Mouse (Mus musculus): ENCODE results near the gene Snap47. TPM values are rescaled to one million over a fixed set of nuclear protein-coding genes. Genes with fewer than 3 reads are reported as not detected.
"Not testable (repeated sequence)": the region's sequence is repeated elsewhere in the genome, so short reads cannot be mapped to it uniquely, and the experiment has no call there.

Gene Snap47
- polyA plus RNA-seq, 1 experiment from 2014 or later, result 695 TPM

- H3K9ac ChIP-seq (replicated peaks; ENCODE audit: low read depth, low read length), result no peak overlapping the region
- no peak overlapping the region for H3K4me2 ChIP-seq (ENCODE audit: low read depth, low read length)
- no peak for ATAC-seq (ENCODE audit: low read depth)
- no peak overlapping the region for H3K27ac ChIP-seq (ENCODE audit: low read depth, low read length)
- no peaks in the 10 kb centered on the region for H3K27me3 ChIP-seq (ENCODE audit: control insufficient read depth, insufficient read depth, low read length)
- WGBS, result 69% methylated on average over 4 of the region's 4 CpGs
- no peaks in the 10 kb centered on the region for H3K4me1 ChIP-seq (ENCODE audit: control insufficient read depth, insufficient read depth, low read length)
- no peaks in the 10 kb centered on the region for H3K9me3 ChIP-seq (ENCODE audit: control insufficient read depth, low read length)
- no peak overlapping the region for H3K4me3 ChIP-seq (ENCODE audit: low read depth, low read length)
- no peaks in the 10 kb centered on the region for H3K36me3 ChIP-seq (ENCODE audit: control insufficient read depth, insufficient read depth, low read length)
Measured at GRCm38 (mm10) chr11:59389617-59390016, 61.4 kb downstream of the Snap47 start.

GRCm38 (mm10) chr11:59388806-59389205 is 62.2 kb downstream of the Snap47 start:
- H3K4me3 ChIP-seq (ENCODE audit: low read depth, low read length), result no peak overlapping the region
- H3K27me3 ChIP-seq (ENCODE audit: control insufficient read depth, insufficient read depth, low read length), result no peaks in the 10 kb centered on the region
- 77% methylated on average over 3 of the region's 4 CpGs for WGBS
- H3K36me3 ChIP-seq (ENCODE audit: control insufficient read depth, insufficient read depth, low read length), result no peaks in the 10 kb centered on the region
- no peaks in the 10 kb centered on the region for H3K4me1 ChIP-seq (ENCODE audit: control insufficient read depth, insufficient read depth, low read length)
- no peaks in the 10 kb centered on the region for H3K9me3 ChIP-seq (ENCODE audit: control insufficient read depth, low read length)
- no peak overlapping the region for H3K4me2 ChIP-seq (ENCODE audit: low read depth, low read length)
- ATAC-seq (ENCODE audit: low read depth), result no peak
- no peak overlapping the region for H3K9ac ChIP-seq (replicated peaks; ENCODE audit: low read depth, low read length)
- no peak overlapping the region for H3K27ac ChIP-seq (ENCODE audit: low read depth, low read length)

- no peaks in the 10 kb centered on the region for H3K9me3 ChIP-seq (ENCODE audit: control insufficient read depth, low read length)
- H3K36me3 ChIP-seq (ENCODE audit: control insufficient read depth, insufficient read depth, low read length), result no peaks in the 10 kb centered on the region
- H3K4me1 ChIP-seq (ENCODE audit: control insufficient read depth, insufficient read depth, low read length), result no peaks in the 10 kb centered on the region
- no peak overlapping the region for H3K4me3 ChIP-seq (ENCODE audit: low read depth, low read length)
- H3K27ac ChIP-seq (ENCODE audit: low read depth, low read length), result no peak overlapping the region
- H3K9ac ChIP-seq (replicated peaks; ENCODE audit: low read depth, low read length), result no peak overlapping the region
- ATAC-seq (ENCODE audit: low read depth), result no peak
- H3K27me3 ChIP-seq (ENCODE audit: control insufficient read depth, insufficient read depth, low read length), result no peaks in the 10 kb centered on the region
- 72% methylated on average over 4 of the region's 4 CpGs for WGBS
- no peak overlapping the region for H3K4me2 ChIP-seq (ENCODE audit: low read depth, low read length)
Measured at GRCm38 (mm10) chr11:59387471-59387870, 63.5 kb downstream of the Snap47 start.

DNA sequence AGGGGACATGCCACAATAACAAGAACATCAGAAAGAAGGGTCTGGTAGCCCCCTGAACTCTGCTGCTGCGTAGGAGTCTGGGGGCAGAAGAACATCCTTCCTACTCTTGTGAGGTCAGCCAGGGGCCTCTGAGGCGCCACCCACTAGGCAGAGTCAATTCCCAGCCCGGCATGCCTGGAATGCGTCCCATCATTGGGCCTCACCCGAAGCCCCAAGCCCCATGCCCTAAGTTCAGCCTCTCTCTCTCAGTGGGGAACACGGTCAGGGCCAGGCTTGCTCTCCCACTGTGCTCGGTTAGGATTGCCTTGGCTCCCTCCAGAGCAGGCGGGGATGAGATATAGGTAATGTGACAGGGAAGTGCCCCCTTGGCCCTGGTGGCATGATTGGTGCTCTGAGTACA is 65.9 kb downstream of the Snap47 start:
- H3K27me3 ChIP-seq (ENCODE audit: control insufficient read depth, insufficient read depth, low read length), result no peaks in the 10 kb centered on the region
- H3K4me3 ChIP-seq (ENCODE audit: low read depth, low read length), result no peak overlapping the region
- H3K4me1 ChIP-seq (ENCODE audit: control insufficient read depth, insufficient read depth, low read length), result no peaks in the 10 kb centered on the region
- no peaks in the 10 kb centered on the region for H3K9me3 ChIP-seq (ENCODE audit: control insufficient read depth, low read length)
- no peak for ATAC-seq (ENCODE audit: low read depth)
- no peaks in the 10 kb centered on the region for H3K36me3 ChIP-seq (ENCODE audit: control insufficient read depth, insufficient read depth, low read length)
- H3K4me2 ChIP-seq (ENCODE audit: low read depth, low read length), result no peak overlapping the region
- no peak overlapping the region for H3K9ac ChIP-seq (replicated peaks; ENCODE audit: low read depth, low read length)
- 10% methylated on average over 8 of the region's 8 CpGs for WGBS
- no peak overlapping the region for H3K27ac ChIP-seq (ENCODE audit: low read depth, low read length)

GRCm38 (mm10) chr11:59384441-59384959 is 66.5 kb downstream of the Snap47 start:
- ATAC-seq (ENCODE audit: low read depth), result no peak
- H3K36me3 ChIP-seq (ENCODE audit: control insufficient read depth, insufficient read depth, low read length), result no peaks in the 10 kb centered on the region
- no peaks in the 10 kb centered on the region for H3K4me1 ChIP-seq (ENCODE audit: control insufficient read depth, insufficient read depth, low read length)
- WGBS, result 49% methylated on average over 7 of the region's 7 CpGs
- H3K4me3 ChIP-seq (ENCODE audit: low read depth, low read length), result no peak overlapping the region
- H3K27ac ChIP-seq (ENCODE audit: low read depth, low read length), result no peak overlapping the region
- no peaks in the 10 kb centered on the region for H3K27me3 ChIP-seq (ENCODE audit: control insufficient read depth, insufficient read depth, low read length)
- no peaks in the 10 kb centered on the region for H3K9me3 ChIP-seq (ENCODE audit: control insufficient read depth, low read length)
- no peak overlapping the region for H3K4me2 ChIP-seq (ENCODE audit: low read depth, low read length)
- no peak overlapping the region for H3K9ac ChIP-seq (replicated peaks; ENCODE audit: low read depth, low read length)

- H3K4me3 ChIP-seq (ENCODE audit: low read depth, low read length), result no peak overlapping the region
- no peak for ATAC-seq (ENCODE audit: low read depth)
- no peaks in the 10 kb centered on the region for H3K27me3 ChIP-seq (ENCODE audit: control insufficient read depth, insufficient read depth, low read length)
- H3K27ac ChIP-seq (ENCODE audit: low read depth, low read length), result no peak overlapping the region
- H3K4me2 ChIP-seq (ENCODE audit: low read depth, low read length), result no peak overlapping the region
- H3K9ac ChIP-seq (replicated peaks; ENCODE audit: low read depth, low read length), result no peak overlapping the region
- H3K9me3 ChIP-seq (ENCODE audit: control insufficient read depth, low read length), result no peaks in the 10 kb centered on the region
- H3K36me3 ChIP-seq (ENCODE audit: control insufficient read depth, insufficient read depth, low read length), result no peaks in the 10 kb centered on the region
- H3K4me1 ChIP-seq (ENCODE audit: control insufficient read depth, insufficient read depth, low read length), result no peaks in the 10 kb centered on the region
Measured at GRCm38 (mm10) chr11:59379547-59379946, 71.4 kb downstream of the Snap47 start.

DNA sequence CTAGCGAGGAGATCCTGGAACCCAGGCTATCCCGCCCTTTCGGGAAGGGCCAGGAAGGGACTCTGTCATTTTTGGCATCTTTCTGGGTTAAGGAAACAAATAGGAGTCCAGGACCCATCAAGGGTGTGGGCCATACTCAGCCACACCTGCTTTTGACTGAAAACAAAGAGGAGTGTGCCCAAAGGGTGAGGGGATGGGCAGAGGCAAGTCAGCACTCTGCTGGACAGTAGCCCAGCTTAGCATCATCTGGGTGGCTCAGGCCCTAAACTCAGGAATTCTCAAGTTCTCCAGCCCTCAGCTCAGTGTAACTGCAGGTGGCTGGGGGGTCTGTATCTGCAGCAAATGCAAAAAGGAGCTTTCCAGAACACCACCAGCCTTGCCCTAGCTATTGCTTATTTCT is 73.0 kb downstream of the Snap47 start:
- no peaks in the 10 kb centered on the region for H3K9me3 ChIP-seq (ENCODE audit: control insufficient read depth, low read length)
- no peak overlapping the region for H3K9ac ChIP-seq (replicated peaks; ENCODE audit: low read depth, low read length)
- WGBS, result 85% methylated on average over 3 of the region's 3 CpGs
- no peaks in the 10 kb centered on the region for H3K27me3 ChIP-seq (ENCODE audit: control insufficient read depth, insufficient read depth, low read length)
- no peak for ATAC-seq (ENCODE audit: low read depth)
- no peaks in the 10 kb centered on the region for H3K4me1 ChIP-seq (ENCODE audit: control insufficient read depth, insufficient read depth, low read length)
- H3K36me3 ChIP-seq (ENCODE audit: control insufficient read depth, insufficient read depth, low read length), result no peaks in the 10 kb centered on the region
- no peak overlapping the region for H3K4me2 ChIP-seq (ENCODE audit: low read depth, low read length)
- H3K4me3 ChIP-seq (ENCODE audit: low read depth, low read length), result no peak overlapping the region
- no peak overlapping the region for H3K27ac ChIP-seq (ENCODE audit: low read depth, low read length)

- Histone ChIP-seq H3K4me2 (ENCODE audit: low read depth, low read length) (no peak within 1 kb of the TSS), H3K9me3 (ENCODE audit: control insufficient read depth, low read length) (no peaks in the 10 kb centered on the region), H3K4me1 (ENCODE audit: control insufficient read depth, insufficient read depth, low read length) (no peaks in the 10 kb centered on the region), H3K36me3 (ENCODE audit: control insufficient read depth, insufficient read depth, low read length) (no peaks in the 10 kb centered on the region), H3K27me3 (ENCODE audit: control insufficient read depth, insufficient read depth, low read length) (no peaks in the 10 kb centered on the region), H3K4me3 (ENCODE audit: low read depth, low read length) (no peak within 1 kb of the TSS), H3K27ac (ENCODE audit: low read depth, low read length) (no peak within 1 kb of the TSS), H3K9ac (replicated peaks; ENCODE audit: low read depth, low read length) (no peak within 1 kb of the TSS)
- 80% methylated on average over 16 of the region's 16 CpGs for WGBS
- ATAC-seq (ENCODE audit: low read depth), result no peak
Measured at GRCm38 (mm10) chr11:59375475-59375874, 75.5 kb downstream of the Snap47 start, which contains the start of gene Prss38. Gene Prss38, minus strand, starts transcription at chr11:59375657.

DNA sequence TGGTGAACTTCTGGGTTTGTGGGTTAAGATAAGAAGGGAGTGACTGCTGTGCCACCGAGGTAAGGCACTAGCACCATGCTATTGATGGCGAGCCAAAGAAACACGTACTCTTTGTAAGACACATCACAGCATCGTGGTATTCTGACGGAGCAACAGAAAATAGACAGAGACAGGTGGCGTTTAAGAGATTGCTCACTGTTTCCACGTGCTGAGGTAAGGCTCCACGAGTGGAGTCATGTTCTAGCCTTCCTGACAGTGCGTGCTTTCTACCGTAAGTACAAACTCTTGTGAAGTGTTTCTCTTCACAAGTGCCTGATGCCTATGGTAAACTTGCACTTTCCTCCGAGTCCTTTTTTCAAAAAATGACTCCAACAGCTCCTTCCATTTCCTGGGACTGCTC is 81.1 kb downstream of the Snap47 start:
- ATAC-seq (ENCODE audit: low read depth), result no peak
- Histone ChIP-seq H3K4me1 (ENCODE audit: control insufficient read depth, insufficient read depth, low read length) (no peaks in the 10 kb centered on the region), H3K36me3 (ENCODE audit: control insufficient read depth, insufficient read depth, low read length) (no peaks in the 10 kb centered on the region), H3K27me3 (ENCODE audit: control insufficient read depth, insufficient read depth, low read length) (no peaks in the 10 kb centered on the region), H3K9ac (replicated peaks; ENCODE audit: low read depth, low read length) (no peak overlapping the region), H3K4me2 (ENCODE audit: low read depth, low read length) (no peak overlapping the region), H3K27ac (ENCODE audit: low read depth, low read length) (no peak overlapping the region), H3K4me3 (ENCODE audit: low read depth, low read length) (no peak overlapping the region), H3K9me3 (ENCODE audit: control insufficient read depth, low read length) (no peaks in the 10 kb centered on the region)
- WGBS, result 80% methylated on average over 11 of the region's 11 CpGs

- not testable (repeated sequence) for H3K27ac ChIP-seq (ENCODE audit: low read depth, low read length); H3K9ac ChIP-seq (replicated peaks; ENCODE audit: low read depth, low read length); ATAC-seq (ENCODE audit: low read depth); H3K4me2 ChIP-seq (ENCODE audit: low read depth, low read length); H3K36me3 ChIP-seq (ENCODE audit: control insufficient read depth, insufficient read depth, low read length); H3K27me3 ChIP-seq (ENCODE audit: control insufficient read depth, insufficient read depth, low read length); H3K9me3 ChIP-seq (ENCODE audit: control insufficient read depth, low read length); H3K4me1 ChIP-seq (ENCODE audit: control insufficient read depth, insufficient read depth, low read length); H3K4me3 ChIP-seq (ENCODE audit: low read depth, low read length)
- WGBS, result 85% methylated on average over 4 of the region's 4 CpGs
Measured at GRCm38 (mm10) chr11:59367955-59368354, 83.0 kb downstream of the Snap47 start.

Data from neural tube, embryonic 14.5 days (tissue).